Mouse (Mus musculus) midbrain, embryonic 12.5 days (tissue): Measurements from ENCODE around the gene Nudt4. TPM values are rescaled to one million over a fixed set of nuclear protein-coding genes. Genes with fewer than 3 reads are reported as not detected.

ENCODE experiments used
- ATAC-seq: fragments of 200-750 bp; cut with Nextera tagmentation; 2 replicates; pipeline ENCODE4 v1.8.0; 2017; ENCODE audit warnings: low read depth, moderate TSS enrichment, moderate library complexity; ENCODE audit not compliant: low FRiP score
- H3K27ac ChIP-seq: fragments of 300-500 bp; sonication (generic); replicated peaks from 2 replicates; pipeline ENCODE4 v1.5.1; 2016; ENCODE audit warnings: mild to moderate bottlenecking
- H3K27me3 ChIP-seq: fragments of 300-500 bp; sonication (generic); 2 replicates; pipeline ENCODE4 v1.6.1; 2016; ENCODE audit warnings: mild to moderate bottlenecking
- H3K36me3 ChIP-seq: fragments of 300-500 bp; sonication (generic); 2 replicates; pipeline ENCODE4 v1.6.1; 2016
- H3K4me1 ChIP-seq: fragments of 300-500 bp; sonication (generic); 2 replicates; pipeline ENCODE4 v1.6.1; 2016
- H3K4me2 ChIP-seq: fragments of 300-500 bp; sonication (generic); replicated peaks from 2 replicates; pipeline ENCODE4 v1.6.1; 2016; ENCODE audit warnings: mild to moderate bottlenecking, moderate library complexity
- H3K4me3 ChIP-seq: fragments of 300-500 bp; sonication (generic); 2 replicates; pipeline ENCODE4 v1.5.1; 2016; ENCODE audit warnings: mild to moderate bottlenecking
- H3K9ac ChIP-seq: fragments of 300-500 bp; sonication (generic); replicated peaks from 2 replicates; pipeline ENCODE4 v1.6.1; 2016; ENCODE audit warnings: mild to moderate bottlenecking, moderate library complexity
- H3K9me3 ChIP-seq: fragments of 300-500 bp; sonication (generic); 2 replicates; pipeline ENCODE4 v1.6.1; 2016; ENCODE audit warnings: mild to moderate bottlenecking
- WGBS: fragments of 180-500 bp; shearing (Covaris S2); methylation state at CpG from one replicate; pipeline ENCODE4 v1.1.7; 2016; 5-methylcytosine and 5-hydroxymethylcytosine counted together
- microRNA-seq: library from miRNA; unstranded; fragments of <30 nt; microRNA quantifications from one replicate; pipeline ENCODE4, GENCODE M21; 2017
- polyA plus RNA-seq: library from polyadenylated mRNA; unstranded; fragments of >200 nt; fragmentation: Nextera tagmentation; extraction: Ambion mirVana; gene quantifications from 2 replicates; pipeline ENCODE4 v1.2.1, GENCODE M21; 2016

Gene Nudt4
- polyA plus RNA-seq, 1 experiment from 2014 or later: 125 TPM

DNA sequence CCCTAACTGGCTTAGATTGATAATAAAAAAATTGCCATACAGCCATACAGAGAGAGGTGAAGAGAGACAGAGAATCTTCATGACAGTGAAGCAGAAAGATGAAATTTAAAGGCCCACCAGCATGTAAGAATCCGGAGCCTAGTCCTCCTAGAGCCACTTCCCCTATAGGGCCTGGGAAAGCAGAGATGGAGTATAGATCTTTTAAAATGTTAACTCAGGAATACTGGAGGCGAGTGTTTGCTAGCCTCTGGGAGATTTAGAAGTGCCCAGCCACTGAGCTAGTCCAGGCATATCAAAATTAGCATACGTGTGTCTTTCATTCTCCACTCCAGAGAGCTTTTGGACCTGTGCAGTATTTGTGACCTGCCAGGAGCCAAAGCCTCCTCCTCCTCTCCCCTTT is 54.7 kb downstream of the Nudt4 start:
- Histone ChIP-seq H3K4me1 (peaks cover 5% of the 10 kb centered on the region; the same call in 1 of the 2 replicates), H3K36me3 (no peaks in the 10 kb centered on the region), H3K4me2 (no peak overlapping the region), H3K27me3 (no peaks in the 10 kb centered on the region), H3K9ac (no peak overlapping the region), H3K4me3 (no peak overlapping the region), H3K27ac (no peak overlapping the region), H3K9me3 (no peaks in the 10 kb centered on the region)
- ATAC-seq: no peak
- 84% methylated on average over 3 of the region's 3 CpGs for WGBS

DNA sequence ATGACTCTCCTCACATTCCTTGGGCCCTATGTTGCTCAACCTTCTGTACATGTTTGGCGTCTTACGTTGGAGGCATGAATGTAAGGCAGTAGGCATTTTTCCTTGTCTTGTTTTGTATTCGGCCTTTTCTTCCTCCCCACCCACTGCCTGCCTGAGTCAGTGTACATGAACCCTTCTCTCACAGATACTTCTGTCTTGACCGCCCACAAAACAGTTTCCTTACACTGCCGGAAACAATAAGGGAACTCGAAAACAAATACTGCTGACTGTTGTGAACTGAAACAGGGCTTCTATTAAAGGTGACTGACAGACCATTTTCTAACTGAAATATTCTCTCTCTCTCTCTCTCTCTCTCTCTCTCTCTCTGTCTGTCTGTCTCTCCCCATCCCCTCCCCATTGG is 55.2 kb downstream of the Nudt4 start:
- no peak overlapping the region for H3K27ac ChIP-seq
- H3K27me3 ChIP-seq: no peaks in the 10 kb centered on the region
- H3K4me2 ChIP-seq: no peak overlapping the region
- H3K9ac ChIP-seq: no peak overlapping the region
- no peak overlapping the region for H3K4me3 ChIP-seq
- 81% methylated on average over 6 of the region's 6 CpGs for WGBS
- no peaks in the 10 kb centered on the region for H3K36me3 ChIP-seq
- no peaks in the 10 kb centered on the region for H3K9me3 ChIP-seq
- ATAC-seq: no peak
- H3K4me1 ChIP-seq: peaks cover under 1% of the 10 kb centered on the region; the same call in 1 of the 2 replicates

DNA sequence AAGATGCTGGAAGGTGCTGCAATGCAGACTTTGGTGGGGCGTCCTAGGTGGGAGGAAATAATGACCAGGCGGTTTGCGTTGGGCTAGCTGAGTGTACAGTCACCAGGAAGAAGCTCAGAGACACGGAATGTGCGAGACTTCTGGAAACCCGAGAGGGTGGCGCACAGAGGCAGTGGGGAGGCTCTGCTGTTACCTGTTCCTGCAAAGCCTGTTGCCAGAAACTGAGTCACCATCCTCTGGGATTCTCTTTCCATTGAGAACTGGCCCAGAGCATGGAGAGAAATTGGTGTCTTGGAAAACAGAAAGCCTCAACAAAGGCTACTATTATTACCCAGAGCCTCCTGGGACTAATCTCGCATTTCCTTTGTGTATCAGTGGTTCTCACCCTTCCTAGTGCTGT is 55.8 kb downstream of the Nudt4 start:
- WGBS: 89% methylated on average over 8 of the region's 8 CpGs
- Histone ChIP-seq H3K4me3 (no peak overlapping the region), H3K4me2 (no peak overlapping the region), H3K9ac (no peak overlapping the region), H3K36me3 (no peaks in the 10 kb centered on the region), H3K27ac (no peak overlapping the region), H3K27me3 (no peaks in the 10 kb centered on the region), H3K4me1 (no peaks in the 10 kb centered on the region), H3K9me3 (no peaks in the 10 kb centered on the region)
- ATAC-seq: no peak

DNA sequence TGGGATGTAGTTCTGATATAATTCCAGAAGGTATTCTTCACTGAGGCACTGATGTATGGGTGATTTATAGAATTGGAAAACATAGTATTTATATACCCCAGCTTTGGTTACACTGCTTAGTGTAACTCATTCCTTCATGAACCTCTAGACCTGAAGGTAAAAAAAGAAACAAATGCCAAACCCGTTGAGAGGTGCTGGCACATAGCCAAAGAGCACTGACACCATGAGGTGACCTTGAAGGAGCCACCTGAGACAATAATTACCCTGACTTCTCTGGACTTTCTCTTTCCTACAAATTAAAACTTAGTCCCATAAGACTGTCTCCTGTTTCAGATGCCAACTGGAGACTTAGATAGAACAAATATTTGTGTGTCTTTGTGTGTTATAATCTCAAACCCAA is 59.6 kb downstream of the Nudt4 start:
- Histone ChIP-seq H3K9me3 (no peaks in the 10 kb centered on the region), H3K27ac (no peak overlapping the region), H3K4me3 (no peak overlapping the region), H3K36me3 (no peaks in the 10 kb centered on the region), H3K4me1 (peaks cover 6% of the 10 kb centered on the region), H3K27me3 (no peaks in the 10 kb centered on the region), H3K4me2 (no peak overlapping the region), H3K9ac (no peak overlapping the region)
- no peak for ATAC-seq
- 35% methylated on average over 1 of the region's 1 CpGs for WGBS

DNA sequence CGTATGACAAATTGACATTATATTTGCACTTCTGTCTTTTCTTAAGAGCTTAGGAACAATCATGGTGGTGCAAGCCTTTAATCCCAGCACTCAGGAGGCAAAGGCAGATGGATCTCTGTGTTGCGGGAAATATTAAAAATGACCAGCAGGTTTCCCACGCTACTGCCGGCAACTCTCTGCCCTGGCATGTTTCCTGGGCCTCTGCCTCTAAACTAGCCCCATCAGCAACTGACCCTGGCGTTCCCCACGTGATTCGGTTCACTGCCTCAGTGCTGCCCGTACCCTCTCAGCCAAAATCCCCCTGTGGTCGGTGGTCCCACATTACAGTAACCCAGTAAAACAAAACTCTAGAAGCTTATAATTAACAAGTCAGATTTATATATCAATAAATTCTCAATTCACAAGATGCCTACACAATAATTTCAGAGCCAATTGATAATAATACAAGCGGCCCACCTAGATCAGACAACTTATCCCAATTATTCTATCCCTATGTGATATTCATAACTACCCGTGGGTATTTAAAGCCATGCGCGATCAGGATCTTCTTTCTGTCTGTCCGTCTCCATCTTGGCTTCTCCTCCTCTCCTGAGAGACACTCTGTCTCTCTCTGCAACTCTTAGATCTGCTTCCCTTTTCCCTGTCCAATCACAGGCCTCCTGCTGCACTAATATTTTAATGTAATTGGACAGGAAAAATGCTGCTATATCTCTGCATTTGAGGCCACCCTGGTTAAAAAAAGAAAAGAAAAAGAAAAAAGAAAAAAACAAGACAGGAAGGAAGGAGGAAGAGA is 60.3 kb downstream of the Nudt4 start:
- Histone ChIP-seq H3K27ac (no peak overlapping the region), H3K4me1 (peaks cover 6% of the 10 kb centered on the region), H3K4me2 (no peak overlapping the region), H3K36me3 (no peaks in the 10 kb centered on the region), H3K9me3 (no peaks in the 10 kb centered on the region), H3K4me3 (no peak overlapping the region), H3K9ac (no peak overlapping the region), H3K27me3 (no peaks in the 10 kb centered on the region)
- ATAC-seq: no peak
- WGBS: 89% methylated on average over 14 of the region's 14 CpGs

DNA sequence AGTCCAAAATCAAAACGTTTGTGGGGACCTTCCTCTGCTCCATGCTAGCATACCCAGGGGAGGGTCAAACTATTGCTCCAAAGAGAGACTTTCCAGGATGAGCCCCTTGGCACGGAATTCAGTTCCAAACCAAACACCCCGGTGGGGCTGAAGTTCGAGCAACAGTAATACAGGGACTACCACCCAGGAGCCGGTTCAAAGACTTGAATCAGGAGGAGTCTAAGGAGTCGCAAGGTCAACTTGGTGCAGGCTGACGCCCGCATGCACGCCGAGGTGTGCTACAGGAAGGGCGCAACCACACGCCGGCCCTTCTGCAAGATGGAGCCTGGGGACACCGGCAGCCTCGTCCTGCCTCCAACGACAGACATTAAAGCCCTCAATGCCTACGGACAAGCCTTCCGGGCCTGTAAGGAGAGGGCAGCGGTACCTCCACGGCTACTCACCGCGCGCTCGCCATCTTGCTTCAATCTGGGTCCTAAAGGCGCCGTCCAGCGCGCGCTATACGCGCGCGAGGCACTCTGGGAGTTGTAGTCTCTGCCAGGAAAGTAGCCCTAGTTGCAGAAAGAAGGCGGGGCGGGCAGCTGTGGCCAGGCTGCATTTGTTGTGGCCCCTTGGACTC is 62.4 kb downstream of the Nudt4 start, which contains the start of gene Mrpl42:
Gene Mrpl42, minus strand, starts transcription at position 478 of the 619 bp plus-strand sequence.
- H3K4me2 ChIP-seq: peak within 1 kb of the TSS; percentile 56
- peak; percentile 95 for ATAC-seq
- H3K9ac ChIP-seq: peak within 1 kb of the TSS; percentile 71
- H3K27me3 ChIP-seq: no peaks in the 10 kb centered on the region
- peaks cover 6% of the 10 kb centered on the region for H3K4me1 ChIP-seq
- peak within 1 kb of the TSS; percentile 77 for H3K4me3 ChIP-seq
- peak within 1 kb of the TSS; percentile 84 for H3K27ac ChIP-seq
- under 1% methylated on average over 35 of the region's 35 CpGs for WGBS
- no peaks in the 10 kb centered on the region for H3K9me3 ChIP-seq
- H3K36me3 ChIP-seq: peaks cover 12% of the 10 kb centered on the region

DNA sequence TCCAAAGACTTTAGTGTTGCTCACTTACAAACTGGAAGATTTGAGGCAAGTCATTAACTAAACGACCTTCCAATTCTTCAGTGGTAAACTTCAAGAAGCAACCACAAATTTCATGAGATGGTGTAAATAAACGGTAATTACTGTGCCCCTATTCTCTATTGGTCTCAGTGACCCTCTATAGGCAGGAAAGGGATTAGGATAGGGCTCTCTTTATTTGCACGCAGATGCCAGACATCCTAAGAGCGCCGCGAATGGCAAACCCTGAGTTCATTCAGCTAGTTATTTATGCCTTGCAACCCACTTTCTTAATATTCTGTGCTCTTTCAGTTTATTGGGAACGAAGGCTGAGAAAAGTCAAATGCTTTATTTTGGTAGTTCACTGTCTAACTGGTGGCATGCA is 62.9 kb downstream of the Nudt4 start:
- peak overlapping the region; percentile 56 for H3K4me2 ChIP-seq
- peak overlapping the region; percentile 71 for H3K9ac ChIP-seq
- peak overlapping the region; percentile 77 for H3K4me3 ChIP-seq
- H3K36me3 ChIP-seq: peaks cover 12% of the 10 kb centered on the region
- WGBS: 2% methylated on average over 7 of the region's 7 CpGs
- H3K9me3 ChIP-seq: no peaks in the 10 kb centered on the region
- peak overlapping the region; percentile 84 for H3K27ac ChIP-seq
- H3K4me1 ChIP-seq: peaks cover 6% of the 10 kb centered on the region
- H3K27me3 ChIP-seq: no peaks in the 10 kb centered on the region
- ATAC-seq: 0 out of 2 replicates have a peak, but pooled peaks have one; percentile 51

Small RNA genes lying within 50 kb of the gene (microRNA-seq; reads per million reads assigned to microRNA genes)
- gene Mir3058: 22.5 reads per million, percentile 34 among the genes with 10 or more reads in this experiment

Other genes starting within 250 kb of the Nudt4 start
- 12.0 and 14.4 TPM in 2 replicates for gene Cradd, start 240.0 kb downstream of the Nudt4 start, polyA plus RNA-seq
- 37.9 and 38.4 TPM in 2 replicates for gene Socs2, start 147.0 kb downstream of the Nudt4 start, polyA plus RNA-seq
- gene Mrpl42, start 62.2 kb downstream of the Nudt4 start, polyA plus RNA-seq: 281 TPM in 2 replicates
- 388 and 405 TPM in 2 replicates for gene Ube2n, start 49.0 kb downstream of the Nudt4 start, polyA plus RNA-seq
- gene Anapc15-ps, start 109.3 kb upstream of the Nudt4 start, polyA plus RNA-seq: not detected in 2 replicates